Mouse (Mus musculus) embryo, embryonic 11 days (tissue): Measurements from ENCODE around the gene Slc39a11.

Source experiments
- DNase-seq: peaks from one replicate; pipeline ENCODE4 v3.0.0-alpha.2; 2015

Gene Slc39a11

DNA sequence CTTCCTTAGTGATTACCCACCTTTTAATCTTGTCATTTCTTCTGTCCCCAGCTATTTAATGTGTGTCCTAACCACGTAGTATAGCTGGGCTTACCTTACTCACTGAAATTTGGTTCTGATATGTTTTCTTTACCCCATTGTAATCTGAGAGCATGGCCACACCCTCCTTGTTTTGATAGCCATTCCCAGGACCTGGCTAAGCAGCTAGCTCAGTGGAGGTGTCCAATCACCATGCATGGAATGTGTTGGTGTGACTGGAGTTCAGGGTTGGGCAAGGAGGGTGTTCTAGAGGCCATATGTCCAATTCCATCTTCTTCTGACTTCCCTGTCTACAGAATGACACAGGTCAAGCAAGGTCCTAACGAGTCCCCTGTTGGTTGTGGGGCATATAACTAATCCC, 429.2 kb downstream of the Slc39a11 start:
- no peak for DNase-seq

DNA sequence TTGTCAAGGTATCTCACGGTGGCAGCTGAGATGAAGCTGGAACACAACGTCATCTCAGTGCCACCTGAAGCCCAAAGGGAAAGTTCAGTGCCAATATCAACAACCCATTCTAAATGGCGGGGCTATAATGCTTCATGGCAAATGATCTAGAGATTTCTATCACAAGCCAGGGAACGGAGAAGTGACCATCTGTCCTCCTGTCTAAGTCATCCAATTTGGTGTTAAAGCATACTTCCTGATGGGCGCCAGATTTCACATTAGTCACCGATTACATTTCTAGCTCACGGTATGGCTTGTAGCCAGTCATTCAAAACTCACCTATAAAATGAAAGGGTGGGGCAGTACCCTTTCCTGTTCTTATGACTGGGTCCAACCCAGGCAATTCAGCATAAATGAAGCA, 435.1 kb downstream of the Slc39a11 start:
- DNase-seq, result no peak

DNA sequence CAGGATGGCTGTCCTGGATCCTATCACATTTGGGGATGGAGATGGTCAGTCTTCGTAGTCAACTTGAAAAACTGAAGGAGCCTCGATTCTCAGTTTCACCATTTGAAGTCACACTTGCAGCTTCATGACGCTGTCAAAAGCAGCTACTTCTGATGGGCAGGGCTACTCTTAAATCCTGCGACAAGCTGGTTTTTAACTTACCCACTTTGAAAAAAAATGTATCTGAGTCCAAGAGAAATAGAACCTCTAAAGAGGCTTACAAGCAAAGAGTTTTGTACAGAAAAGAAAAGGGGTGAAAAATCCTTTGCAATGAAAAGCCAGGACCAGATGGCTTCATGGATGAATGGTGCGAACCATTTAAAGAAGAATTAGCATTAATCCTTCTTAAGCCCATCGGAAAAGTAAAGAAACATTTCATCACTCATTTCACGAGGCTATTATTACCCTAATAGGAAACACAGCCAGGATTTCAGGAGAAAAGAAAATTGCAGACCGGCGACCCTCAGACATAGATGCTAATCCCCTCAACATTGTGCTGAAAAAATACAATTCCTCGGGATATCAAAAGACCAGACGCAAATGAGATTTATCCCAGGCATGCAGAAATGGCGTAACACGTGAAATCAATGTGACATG, 437.4 kb downstream of the Slc39a11 start:
- DNase-seq, result no peak

DNA sequence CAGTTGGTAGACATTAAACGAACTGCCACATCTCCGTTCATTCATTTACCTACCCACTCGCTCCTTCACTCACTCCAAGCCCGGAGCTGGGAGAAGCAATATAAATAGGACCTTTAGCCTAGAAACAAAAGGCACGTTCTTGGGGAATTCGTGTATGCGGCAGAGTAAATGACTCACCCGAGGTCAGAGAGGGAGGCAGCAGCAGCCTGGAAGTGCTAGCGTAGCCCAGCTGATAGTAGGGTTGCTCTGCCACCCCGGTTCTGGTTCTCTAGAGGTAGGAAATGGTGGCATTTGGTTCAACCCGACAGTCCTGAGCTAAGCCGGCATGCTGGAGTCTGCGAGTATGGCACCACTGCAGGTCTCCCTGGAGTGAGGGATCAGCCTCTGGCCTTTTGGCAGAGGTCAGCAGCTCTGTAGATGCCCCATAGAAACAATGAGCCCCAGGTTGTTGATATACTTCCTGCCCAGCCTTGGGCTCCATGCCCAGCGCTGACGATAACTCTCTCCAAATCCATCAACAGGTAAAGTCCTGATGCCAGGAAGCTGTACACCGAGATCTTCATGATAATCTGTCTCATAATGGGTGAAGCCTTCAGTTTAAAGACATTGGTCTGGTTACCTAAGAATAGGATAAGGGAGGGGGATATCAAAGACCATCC, 440.5 kb downstream of the Slc39a11 start:
- no peak for DNase-seq

- DNase-seq, result no peak
Observed at GRCm38 (mm10) chr11:113208521-113209072, 441.3 kb downstream of the Slc39a11 start.

- no peak for DNase-seq
Observed at GRCm38 (mm10) chr11:113207966-113208365, 441.9 kb downstream of the Slc39a11 start.

- DNase-seq, result no peak
Observed at GRCm38 (mm10) chr11:113206099-113206498, 443.8 kb downstream of the Slc39a11 start.

DNA sequence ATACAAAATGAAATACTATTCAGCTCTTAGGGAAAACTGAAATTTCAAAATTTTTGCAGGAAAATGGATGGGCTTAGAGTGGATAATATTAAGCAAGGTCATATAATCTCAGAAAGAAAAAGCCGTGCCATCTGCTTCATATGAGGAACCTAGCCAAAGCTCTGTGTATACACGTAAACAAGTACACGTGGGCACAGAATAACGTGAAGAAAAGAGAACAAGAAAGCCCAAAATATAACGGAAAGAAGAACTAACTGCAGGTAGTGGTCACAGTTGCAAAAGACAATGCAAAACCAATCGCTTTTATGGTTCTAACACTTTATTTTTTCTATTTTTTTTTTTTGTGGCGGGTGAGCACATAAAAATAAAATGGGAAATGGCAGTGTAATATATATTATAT, 446.9 kb downstream of the Slc39a11 start:
- DNase-seq, result no peak

- DNase-seq, result peak; percentile 94
Observed at GRCm38 (mm10) chr11:113201470-113201997, 448.3 kb downstream of the Slc39a11 start.

DNA sequence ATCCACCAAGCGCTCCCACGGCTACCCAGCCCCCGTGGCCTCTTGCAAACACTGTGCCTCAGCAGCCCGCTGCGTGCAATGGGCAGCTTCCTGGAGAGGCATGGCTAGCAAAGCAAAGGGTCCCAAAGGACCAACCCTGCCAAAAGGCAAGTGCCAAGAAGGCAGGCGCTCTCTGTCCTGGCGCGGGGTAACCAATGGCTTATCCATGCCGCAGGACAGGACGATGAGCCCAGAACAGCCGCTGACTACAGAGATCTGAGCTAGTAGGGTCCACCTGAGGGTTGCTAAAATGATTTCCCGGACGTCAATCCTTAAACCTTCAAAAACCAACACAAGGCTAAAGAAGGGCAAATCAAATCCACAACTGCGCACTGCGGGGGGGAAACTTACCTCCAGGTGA, 449.0 kb downstream of the Slc39a11 start:
- no peak for DNase-seq

GRCm38 (mm10) chr11:113198586-113198985, 451.3 kb downstream of the Slc39a11 start:
- DNase-seq, result no peak

DNA sequence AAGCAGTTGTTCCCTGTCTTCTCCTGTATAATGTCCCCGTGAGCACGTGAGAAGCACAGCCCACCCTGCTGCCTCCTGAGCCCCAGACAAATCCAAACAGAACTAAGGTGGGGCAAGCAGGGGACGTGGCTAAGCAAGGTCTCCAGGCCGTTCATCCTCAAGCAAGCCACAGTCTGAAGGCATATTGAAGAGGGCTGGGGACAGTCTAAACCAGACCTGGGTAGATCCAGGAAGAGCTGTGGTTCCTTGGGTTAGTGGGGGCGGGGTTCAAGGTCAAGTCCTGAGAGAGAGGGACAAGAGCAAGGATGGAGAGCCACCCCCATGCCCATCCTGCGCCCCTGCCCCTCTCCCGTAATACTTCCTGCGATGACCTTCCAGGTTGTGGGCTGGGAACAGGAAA, 452.3 kb downstream of the Slc39a11 start:
- DNase-seq, result no peak

DNA sequence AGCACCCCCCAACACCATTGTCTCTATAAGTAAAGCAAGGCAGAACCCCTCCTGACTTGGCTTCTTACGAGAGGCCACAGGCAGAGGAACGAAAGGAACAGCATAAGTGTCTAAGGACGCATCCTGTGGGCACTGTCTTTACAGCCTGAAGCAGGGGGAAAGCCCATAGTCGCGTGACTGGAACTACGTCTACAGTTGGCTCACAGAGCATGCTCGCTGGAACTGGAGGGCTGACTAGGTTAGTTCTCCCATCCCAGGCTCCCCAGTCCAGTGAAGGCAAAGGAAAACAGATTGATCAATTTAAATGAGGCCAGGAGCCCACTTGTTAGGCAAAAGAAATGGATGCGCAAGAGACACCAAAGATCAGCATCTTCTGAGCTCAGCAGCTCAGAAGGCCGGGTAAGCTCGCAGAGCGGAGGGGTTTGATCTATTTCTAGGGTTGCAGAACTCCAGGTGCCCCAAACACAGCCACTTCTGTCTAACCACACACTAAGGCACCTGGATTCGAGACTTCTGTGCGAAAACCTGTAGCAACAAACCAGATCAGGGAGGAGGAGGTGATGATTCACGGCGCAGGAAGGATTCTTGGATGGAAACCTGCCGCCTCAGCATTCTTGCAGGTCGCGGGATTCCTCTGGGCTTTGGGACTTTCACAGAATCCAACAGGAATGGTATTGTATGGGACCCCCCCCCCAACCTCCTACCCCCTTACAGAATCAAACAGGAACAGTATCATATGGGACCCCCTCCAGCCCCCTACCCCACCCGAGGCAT, 453.5 kb downstream of the Slc39a11 start:
- DNase-seq, result no peak
